Mouse (Mus musculus) G1E (cell line): ENCODE measurements around the gene Gm20219.

Source experiments
- CTCF ChIP-seq: IDR thresholded peaks from 2 replicates; pipeline ENCODE4 v1.5.1; 2012; ENCODE audit warnings: low read depth, low read length, inconsistent platforms, mixed read lengths
- GATA1 ChIP-seq: IDR thresholded peaks from 2 replicates; pipeline ENCODE4 v1.6.1; 2012; ENCODE audit warnings: borderline replicate concordance, low read length, inconsistent platforms, mixed read lengths
- GATA2 ChIP-seq: IDR thresholded peaks from 2 replicates; pipeline ENCODE4 v1.6.1; 2012; ENCODE audit warnings: low read depth, low read length, inconsistent platforms, borderline replicate concordance
- POLR2AphosphoS5 ChIP-seq: IDR thresholded peaks from 2 replicates; pipeline ENCODE4 v1.6.1; 2012; ENCODE audit warnings: low read depth, low read length, inconsistent platforms; ENCODE audit not compliant: insufficient replicate concordance
- TAL1 ChIP-seq: conservative IDR thresholded peaks from 2 replicates; pipeline ENCODE4 v1.6.1; 2012; ENCODE audit warnings: low read depth, low read length, inconsistent platforms, mixed read lengths

DNA sequence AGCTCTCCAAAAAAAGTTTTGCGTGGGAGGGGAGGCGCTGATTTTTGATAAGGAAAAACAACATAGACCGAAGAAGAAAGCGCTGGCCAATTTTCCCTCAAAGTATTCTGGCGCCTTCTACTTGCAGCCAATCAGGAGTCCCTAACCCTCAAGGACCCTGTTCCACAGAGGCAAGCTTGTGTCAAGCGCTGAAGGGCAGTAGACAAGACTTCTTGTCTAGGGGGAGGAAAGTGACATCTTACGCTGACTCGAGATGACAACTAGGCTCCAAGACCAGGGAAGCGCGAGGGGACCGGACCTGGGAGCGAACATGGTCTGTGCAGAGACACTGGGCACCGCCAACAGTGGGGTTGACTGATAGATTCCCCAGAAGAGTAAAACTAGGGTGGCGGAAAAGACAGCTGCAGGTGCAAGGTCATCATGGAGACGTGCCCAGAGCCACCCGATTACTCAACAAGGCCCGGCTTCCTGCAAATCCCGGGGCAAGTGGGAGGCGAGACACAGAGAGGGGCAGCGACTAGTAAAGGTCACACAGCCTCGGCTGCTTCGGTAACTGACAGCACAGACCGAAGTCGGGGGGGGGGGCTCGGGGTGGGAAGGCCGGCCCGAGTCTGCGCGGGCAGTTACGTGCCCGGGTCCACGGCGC is 29.5 kb upstream of the Gm20219 start:
- no peak for TF ChIP-seq CTCF
- no peak for TF ChIP-seq TAL1
- TF ChIP-seq GATA1 = no peak
- no peak for TF ChIP-seq POLR2AphosphoS5
- no peak for TF ChIP-seq GATA2
